Mouse (Mus musculus) bone marrow, adult 2 months (tissue): ENCODE results near the gene Dnase1l3.

Experiments used
- CTCF ChIP-seq: fragments of 200-500 bp; IDR thresholded peaks from 2 replicates; pipeline ENCODE4 v1.5.1; 2011; ENCODE audit warnings: low read length, control low read depth; ENCODE audit not compliant: control insufficient read depth, insufficient read depth
- POLR2A ChIP-seq: fragments of 200-500 bp; IDR thresholded peaks from 2 replicates; pipeline ENCODE4 v1.6.1; 2011; ENCODE audit warnings: low read depth, mild to moderate bottlenecking, control low read depth, low read length, borderline replicate concordance; ENCODE audit not compliant: control insufficient read depth

GRCm38 (mm10) chr14:7934166-7934565, 60.2 kb downstream of the Dnase1l3 start:
- TF ChIP-seq POLR2A = no peak
- no peak for TF ChIP-seq CTCF
